Mouse (Mus musculus) stomach, embryonic 15.5 days (tissue): ENCODE results near the gene Mgst2. TPM values are rescaled to one million over a fixed set of nuclear protein-coding genes. Genes with fewer than 3 reads are reported as not detected.
A peak's percentile ranks its signal among the peaks of the same experiment; 100 is the strongest.

Source experiments
- ATAC-seq: fragments of 200-750 bp; cut with Nextera tagmentation; 2 replicates; pipeline ENCODE4 v1.8.0; 2017; ENCODE audit warnings: low read depth, moderate number of reproducible peaks, moderate TSS enrichment; ENCODE audit not compliant: insufficient read depth, low FRiP score
- H3K27ac ChIP-seq: fragments of 300-500 bp; sonication (generic); 2 replicates; pipeline ENCODE4 v1.5.1; 2015; ENCODE audit warnings: mild to moderate bottlenecking, inconsistent platforms
- H3K27me3 ChIP-seq: fragments of 300-500 bp; sonication (generic); replicated peaks from 2 replicates; pipeline ENCODE4 v1.6.1; 2015; ENCODE audit warnings: inconsistent platforms
- H3K36me3 ChIP-seq: fragments of 300-500 bp; sonication (generic); 2 replicates; pipeline ENCODE4 v1.6.1; 2015; ENCODE audit warnings: inconsistent platforms
- H3K4me1 ChIP-seq: fragments of 300-500 bp; sonication (generic); 2 replicates; pipeline ENCODE4 v1.6.1; 2015; ENCODE audit warnings: inconsistent platforms
- H3K4me2 ChIP-seq: fragments of 300-500 bp; sonication (generic); 2 replicates; pipeline ENCODE4 v1.6.1; 2015; ENCODE audit warnings: mild to moderate bottlenecking, inconsistent platforms
- H3K4me3 ChIP-seq: fragments of 300-500 bp; sonication (generic); replicated peaks from 2 replicates; pipeline ENCODE4 v1.5.1; 2015; ENCODE audit warnings: inconsistent platforms
- H3K9ac ChIP-seq: fragments of 300-500 bp; sonication (generic); 2 replicates; pipeline ENCODE4 v1.6.1; 2015; ENCODE audit warnings: inconsistent platforms
- H3K9me3 ChIP-seq: fragments of 300-500 bp; sonication (generic); 2 replicates; pipeline ENCODE4 v1.6.1; 2016; ENCODE audit warnings: inconsistent platforms
- WGBS: fragments of 180-500 bp; shearing (Covaris S2); methylation state at CpG from one replicate; pipeline ENCODE4 v1.1.7; 2015; 5-methylcytosine and 5-hydroxymethylcytosine counted together
- polyA plus RNA-seq: library from polyadenylated mRNA; unstranded; fragments of >200 nt; fragmentation: Nextera tagmentation; extraction: Ambion mirVana; gene quantifications from 2 replicates; pipeline ENCODE4 v1.2.1, GENCODE M21; 2015

Gene Mgst2
- polyA plus RNA-seq, 1 experiment from 2014 or later = 30.9 TPM

DNA sequence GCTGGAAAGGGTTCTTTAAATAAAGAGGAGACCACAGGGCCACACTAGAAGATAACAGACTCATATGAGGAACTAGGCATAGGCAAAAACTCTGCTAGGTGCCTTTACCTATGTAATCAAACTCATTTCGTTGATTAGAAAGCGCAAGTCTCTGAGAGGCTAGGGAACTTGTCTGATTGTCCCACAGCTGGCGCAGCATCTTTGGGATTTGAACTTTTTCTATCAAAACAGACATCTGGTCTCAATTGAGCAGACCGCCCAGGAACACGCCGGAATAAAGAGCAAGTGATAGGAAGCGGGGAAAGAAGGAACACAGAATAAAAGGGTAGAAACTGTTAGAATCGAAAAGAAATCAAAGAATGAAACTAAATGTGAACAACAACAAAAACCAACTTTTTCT lies 43.3 kb downstream of the Mgst2 start:
- Histone ChIP-seq H3K27ac (no peak overlapping the region), H3K9me3 (no peaks in the 10 kb centered on the region), H3K4me1 (peaks cover 22% of the 10 kb centered on the region), H3K36me3 (no peaks in the 10 kb centered on the region), H3K9ac (no peak overlapping the region), H3K27me3 (no peaks in the 10 kb centered on the region), H3K4me3 (no peak overlapping the region), H3K4me2 (no peak overlapping the region)
- WGBS = 89% methylated on average over 8 of the region's 8 CpGs
- no peak for ATAC-seq

DNA sequence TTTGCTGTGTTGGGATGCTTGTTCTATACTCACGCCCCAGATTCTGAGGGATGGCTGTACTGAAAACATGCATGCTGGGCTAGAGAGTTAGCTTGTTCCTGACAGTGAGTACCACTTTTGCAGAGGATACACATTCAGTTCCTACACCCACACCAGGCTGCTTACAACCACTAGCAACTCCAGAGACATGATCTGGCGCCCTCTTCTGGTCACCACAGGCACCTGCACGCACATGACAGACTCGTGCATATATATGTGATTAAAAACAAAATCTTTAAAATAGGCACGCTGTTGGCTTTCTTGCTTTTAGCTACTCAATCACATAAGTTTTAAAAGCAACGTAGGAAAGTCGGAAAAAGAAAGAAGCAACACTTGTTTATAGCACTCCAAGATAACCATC lies 45.1 kb downstream of the Mgst2 start:
- peaks cover 26% of the 10 kb centered on the region for H3K4me1 ChIP-seq
- no peaks in the 10 kb centered on the region for H3K9me3 ChIP-seq
- H3K27me3 ChIP-seq = no peaks in the 10 kb centered on the region
- H3K9ac ChIP-seq = no peak overlapping the region
- no peak overlapping the region for H3K27ac ChIP-seq
- 87% methylated on average over 7 of the region's 7 CpGs for WGBS
- no peak overlapping the region for H3K4me3 ChIP-seq
- ATAC-seq = no peak
- no peak overlapping the region for H3K4me2 ChIP-seq
- no peaks in the 10 kb centered on the region for H3K36me3 ChIP-seq

DNA sequence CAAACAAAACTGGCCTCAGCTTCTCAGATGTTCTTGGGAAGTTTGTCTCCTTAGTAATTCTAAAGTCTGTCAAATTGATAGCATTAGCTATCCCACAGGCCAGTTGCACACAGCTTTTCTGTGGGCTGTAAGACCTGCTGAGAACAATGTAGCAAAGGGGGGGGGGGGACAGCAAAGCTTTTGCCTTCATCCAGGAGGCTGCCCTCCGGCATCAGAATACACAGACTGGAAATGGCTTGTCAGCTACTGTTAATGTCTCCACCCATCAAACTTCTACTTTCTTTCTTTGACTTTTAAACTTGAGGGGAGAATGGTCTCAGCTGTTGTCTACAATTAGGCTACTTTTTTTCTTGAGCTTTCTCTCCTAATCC lies 48.2 kb downstream of the Mgst2 start:
- Histone ChIP-seq H3K9ac (no peak overlapping the region), H3K27me3 (no peaks in the 10 kb centered on the region), H3K4me3 (no peak overlapping the region), H3K4me2 (no peak overlapping the region; the same call in 1 of the 2 replicates), H3K9me3 (no peaks in the 10 kb centered on the region), H3K4me1 (peaks cover 9% of the 10 kb centered on the region; the same call in 1 of the 2 replicates), H3K36me3 (no peaks in the 10 kb centered on the region), H3K27ac (peak overlapping the region; percentile 92)
- 36% methylated on average over 1 of the region's 1 CpGs for WGBS
- ATAC-seq = no peak

DNA sequence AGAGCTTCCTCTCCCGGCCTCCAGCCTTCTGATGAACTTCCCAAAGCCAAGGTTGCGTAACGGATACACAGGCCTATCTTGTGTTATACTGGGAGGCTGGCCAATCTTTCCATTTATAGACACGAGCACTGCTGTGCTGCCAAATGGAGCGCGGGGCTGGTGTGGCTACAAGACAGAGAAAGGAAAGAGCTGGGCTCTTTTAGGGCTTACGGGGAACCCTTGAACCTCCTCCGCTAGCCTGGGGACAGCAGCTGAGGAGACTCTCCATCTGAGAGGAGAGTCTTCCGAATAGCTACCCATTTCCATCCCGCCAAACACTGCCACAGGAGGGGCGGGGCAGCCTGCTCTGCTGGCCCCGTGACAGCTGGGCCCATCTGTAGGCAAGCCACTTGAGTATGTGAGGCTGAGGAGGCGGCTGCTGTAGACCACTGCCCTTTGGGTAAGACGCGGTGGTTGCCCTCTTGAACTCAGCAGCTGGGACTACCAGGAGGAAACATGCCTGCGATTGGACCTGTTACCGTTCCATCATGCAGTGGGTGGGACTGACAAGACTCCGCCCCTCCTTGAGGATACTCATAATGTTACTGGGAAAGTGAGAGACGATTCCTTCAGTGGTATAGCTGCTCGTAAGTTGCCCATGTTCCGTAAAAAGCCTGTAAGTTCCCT lies 48.7 kb downstream of the Mgst2 start:
- peak; percentile 85 for ATAC-seq
- peak overlapping the region; percentile 92 for H3K27ac ChIP-seq
- H3K36me3 ChIP-seq = no peaks in the 10 kb centered on the region
- 37% methylated on average over 21 of the region's 21 CpGs for whole genome bisulfite sequencing
- H3K4me2 ChIP-seq = peak overlapping the region; percentile 53
- peaks cover 10% of the 10 kb centered on the region; the same call in 1 of the 2 replicates for H3K4me1 ChIP-seq
- no peaks in the 10 kb centered on the region for H3K9me3 ChIP-seq
- no peak overlapping the region for H3K9ac ChIP-seq
- peak overlapping the region; percentile 21 for H3K4me3 ChIP-seq
- no peaks in the 10 kb centered on the region for H3K27me3 ChIP-seq

DNA sequence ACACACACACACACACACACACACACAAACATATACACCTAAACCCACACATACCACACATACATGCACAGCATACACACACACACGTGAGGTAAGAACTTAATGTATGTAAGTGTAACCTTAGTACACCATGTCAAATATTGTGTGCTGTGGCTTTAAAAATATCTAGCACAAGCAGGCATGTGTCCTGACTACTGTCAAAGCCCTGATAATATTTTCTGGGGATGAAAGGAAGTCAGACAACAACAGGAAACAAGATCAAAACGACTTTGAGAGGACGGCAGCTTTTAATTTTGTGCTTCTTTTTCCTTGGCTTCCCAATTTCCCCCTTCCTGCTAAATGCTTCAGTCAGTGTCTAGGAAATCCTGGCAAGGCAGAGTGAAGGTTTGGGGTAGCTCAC lies 52.2 kb downstream of the Mgst2 start:
- Histone ChIP-seq H3K4me2 (no peak overlapping the region), H3K4me3 (no peak overlapping the region), H3K4me1 (peaks cover 10% of the 10 kb centered on the region; the same call in 1 of the 2 replicates), H3K9ac (no peak overlapping the region), H3K9me3 (no peaks in the 10 kb centered on the region), H3K36me3 (no peaks in the 10 kb centered on the region), H3K27me3 (no peaks in the 10 kb centered on the region), H3K27ac (no peak overlapping the region)
- 31% methylated on average over 3 of the region's 3 CpGs for WGBS
- ATAC-seq = no peak

DNA sequence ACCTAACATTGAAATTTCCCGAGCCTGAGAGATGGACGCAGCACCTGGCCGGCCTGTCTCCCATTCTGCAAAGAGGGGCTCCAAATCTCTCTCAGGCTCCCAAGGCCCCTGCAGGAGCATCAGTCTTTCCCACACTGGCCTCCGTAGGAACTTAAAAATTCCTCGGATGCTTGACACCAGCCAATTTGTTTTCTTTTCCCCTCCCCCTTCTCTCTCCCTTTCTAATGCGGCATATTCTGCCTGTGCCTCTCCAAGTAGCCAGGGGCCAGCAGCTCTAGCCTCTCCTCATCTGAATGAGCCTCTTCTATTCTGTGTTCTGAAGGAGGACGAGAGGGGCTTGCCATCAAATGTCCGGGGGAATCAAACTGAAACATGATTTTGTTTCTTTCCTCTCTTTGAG lies 53.1 kb downstream of the Mgst2 start:
- Histone ChIP-seq H3K4me2 (no peak overlapping the region), H3K9ac (no peak overlapping the region), H3K4me1 (0 out of 2 replicates have a peak, but pooled peaks cover 7% of the 10 kb centered on the region), H3K27ac (no peak overlapping the region), H3K4me3 (no peak overlapping the region), H3K27me3 (no peaks in the 10 kb centered on the region), H3K9me3 (no peaks in the 10 kb centered on the region), H3K36me3 (no peaks in the 10 kb centered on the region)
- WGBS = 26% methylated on average over 8 of the region's 8 CpGs
- no peak for ATAC-seq

DNA sequence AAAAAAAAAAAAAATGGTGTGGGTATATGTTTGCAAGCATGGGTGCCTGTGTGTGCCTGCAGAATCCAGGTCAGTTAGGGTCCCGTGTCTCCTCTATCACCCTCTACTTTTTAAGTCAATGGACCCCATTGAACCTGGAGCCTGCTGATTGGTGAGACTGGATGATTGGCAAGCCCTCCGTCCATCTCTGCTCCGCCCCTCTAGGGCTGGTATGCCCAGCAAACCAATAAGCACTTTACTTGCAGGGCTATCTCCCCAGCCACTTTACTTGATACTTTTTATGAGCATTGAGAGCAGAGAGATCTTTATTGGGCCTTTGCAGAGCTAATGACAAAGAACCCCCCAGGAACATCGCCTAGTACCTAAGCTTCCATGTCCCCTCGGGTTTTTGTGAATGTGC lies 54.3 kb downstream of the Mgst2 start:
- no peak for ATAC-seq
- Histone ChIP-seq H3K27ac (no peak overlapping the region), H3K4me1 (0 out of 2 replicates have a peak, but pooled peaks cover 3% of the 10 kb centered on the region), H3K36me3 (no peaks in the 10 kb centered on the region), H3K4me3 (no peak overlapping the region), H3K9ac (no peak overlapping the region), H3K9me3 (no peaks in the 10 kb centered on the region), H3K27me3 (no peaks in the 10 kb centered on the region), H3K4me2 (no peak overlapping the region)
- 80% methylated on average over 5 of the region's 5 CpGs for WGBS

DNA sequence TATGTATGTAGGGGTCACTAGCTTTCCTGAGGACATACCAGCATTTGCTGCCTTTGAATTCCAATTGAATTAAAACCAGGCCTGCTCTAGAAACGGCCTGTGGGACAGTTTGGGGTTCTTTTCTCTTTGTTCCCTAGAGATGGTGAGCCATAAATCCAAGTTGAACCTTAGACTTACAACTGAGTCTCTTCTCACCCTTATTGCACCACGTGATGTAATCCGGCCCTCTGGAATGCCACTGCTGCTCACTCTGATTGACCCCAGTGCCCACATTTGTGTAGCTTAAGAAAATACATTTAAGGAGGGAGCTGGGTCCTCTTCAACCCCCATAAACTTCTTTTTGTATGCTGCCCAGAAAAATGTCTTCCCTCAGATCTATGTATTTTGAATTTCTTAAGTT lies 57.3 kb downstream of the Mgst2 start:
- Histone ChIP-seq H3K27ac (no peak overlapping the region), H3K4me2 (no peak overlapping the region)

DNA sequence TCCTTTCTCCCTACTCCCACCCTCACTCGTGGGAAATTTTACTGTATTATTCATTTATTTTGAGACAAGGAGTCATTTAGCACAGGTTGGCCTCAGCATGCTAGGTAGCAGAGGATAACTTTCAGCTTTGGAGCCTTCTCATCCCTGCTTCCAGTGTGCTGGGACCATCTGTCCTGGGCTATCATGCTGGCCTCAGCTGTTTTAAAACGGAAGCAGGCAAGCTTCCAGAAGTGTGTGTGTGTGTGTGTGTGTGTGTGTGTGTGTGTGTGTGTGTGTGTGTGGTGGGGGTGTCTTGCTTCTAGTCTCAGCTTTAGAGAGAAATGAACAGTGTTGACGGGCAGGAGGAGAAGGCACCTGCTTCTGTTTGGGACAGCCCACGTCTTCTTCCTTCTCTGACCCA lies 57.7 kb downstream of the Mgst2 start:
- Histone ChIP-seq H3K9ac (no peak overlapping the region), H3K9me3 (no peaks in the 10 kb centered on the region), H3K27ac (no peak overlapping the region), H3K36me3 (no peaks in the 10 kb centered on the region), H3K27me3 (no peaks in the 10 kb centered on the region), H3K4me1 (0 out of 2 replicates have a peak, but pooled peaks cover 3% of the 10 kb centered on the region), H3K4me2 (no peak overlapping the region), H3K4me3 (no peak overlapping the region)
- no peak for ATAC-seq
- WGBS = 59% methylated on average over 4 of the region's 4 CpGs

More for the DNA sequence above, 57.3 kb downstream of the Mgst2 start:
- Histone ChIP-seq H3K4me3 (no peak overlapping the region), H3K27me3 (no peaks in the 10 kb centered on the region), H3K4me1 (0 out of 2 replicates have a peak, but pooled peaks cover 3% of the 10 kb centered on the region), H3K36me3 (no peaks in the 10 kb centered on the region), H3K9ac (no peak overlapping the region), H3K9me3 (no peaks in the 10 kb centered on the region)
- 58% methylated on average over 3 of the region's 3 CpGs for WGBS
- no peak for ATAC-seq

DNA sequence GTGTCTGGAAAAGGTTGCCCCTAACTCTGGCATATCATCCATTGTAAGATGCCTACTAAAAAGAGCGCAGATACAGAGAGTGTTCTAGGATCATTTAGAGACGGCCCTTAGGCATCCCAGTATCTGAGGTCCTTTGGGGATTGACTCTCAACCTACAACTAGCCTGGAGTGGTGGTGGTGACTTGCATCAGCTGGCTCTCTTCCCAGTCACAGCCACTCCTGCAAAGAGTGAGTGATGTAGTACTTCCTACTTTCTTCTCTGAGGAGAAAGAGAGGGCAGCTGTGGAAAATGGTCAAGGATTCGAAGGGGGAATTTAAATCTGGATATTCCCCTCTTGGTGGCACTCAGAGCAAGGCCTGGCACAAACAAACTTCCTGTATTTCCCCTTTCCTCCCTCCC lies 59.2 kb downstream of the Mgst2 start:
- Histone ChIP-seq H3K27me3 (no peaks in the 10 kb centered on the region), H3K9me3 (no peaks in the 10 kb centered on the region), H3K4me3 (no peak overlapping the region), H3K27ac (no peak overlapping the region), H3K36me3 (no peaks in the 10 kb centered on the region), H3K4me2 (no peak overlapping the region), H3K4me1 (0 out of 2 replicates have a peak, but pooled peaks cover 2% of the 10 kb centered on the region), H3K9ac (no peak overlapping the region)
- WGBS = 70% methylated on average over 3 of the region's 3 CpGs
- ATAC-seq = no peak

DNA sequence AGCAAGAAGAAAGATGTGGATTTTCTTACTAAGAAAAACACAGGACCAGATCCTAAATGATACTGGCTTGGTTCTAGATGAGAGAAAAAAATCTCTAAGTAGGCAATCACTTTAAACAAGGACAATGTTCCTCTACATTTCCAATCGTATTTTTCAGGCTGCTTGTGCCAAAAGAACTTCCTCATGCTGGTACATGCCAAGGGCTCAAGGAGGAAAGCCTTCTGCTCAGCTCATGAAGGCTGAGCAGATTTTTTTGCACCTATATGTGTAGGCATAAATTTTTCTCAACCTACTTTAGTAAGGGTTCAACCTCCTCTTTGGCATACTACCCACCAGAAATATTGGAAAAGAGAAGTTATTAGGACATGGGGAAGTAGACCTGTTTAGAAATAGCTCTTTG lies 59.8 kb downstream of the Mgst2 start:
- Histone ChIP-seq H3K4me1 (0 out of 2 replicates have a peak, but pooled peaks cover 2% of the 10 kb centered on the region), H3K4me2 (no peak overlapping the region), H3K36me3 (no peaks in the 10 kb centered on the region), H3K9me3 (no peaks in the 10 kb centered on the region), H3K27me3 (no peaks in the 10 kb centered on the region), H3K27ac (no peak overlapping the region), H3K4me3 (no peak overlapping the region), H3K9ac (no peak overlapping the region)
- 44% methylated on average over 1 of the region's 1 CpGs for WGBS
- no peak for ATAC-seq

DNA sequence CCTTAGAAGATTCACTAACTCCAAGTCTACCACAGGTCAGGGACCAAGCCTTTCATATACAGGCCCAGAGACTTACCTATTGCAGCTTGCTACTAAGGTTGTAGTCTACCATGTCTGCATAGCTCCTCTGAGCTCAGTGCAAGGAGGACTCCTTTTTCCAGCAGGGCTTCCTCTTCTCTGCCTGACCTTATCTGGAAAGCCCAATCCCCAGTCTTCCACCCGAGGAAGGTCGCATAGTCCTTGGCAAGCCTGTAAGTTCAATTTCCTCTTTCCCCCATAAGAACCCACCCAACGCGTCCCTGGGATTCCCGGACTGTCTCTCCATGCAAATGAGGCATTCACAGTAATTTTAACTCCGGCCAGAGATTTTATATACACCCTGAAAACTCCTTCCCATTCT lies 66.1 kb downstream of the Mgst2 start:
- 87% methylated on average over 6 of the region's 6 CpGs for WGBS
- Histone ChIP-seq H3K9me3 (no peaks in the 10 kb centered on the region), H3K9ac (no peak overlapping the region), H3K4me1 (peaks cover 14% of the 10 kb centered on the region), H3K36me3 (no peaks in the 10 kb centered on the region), H3K27me3 (no peaks in the 10 kb centered on the region), H3K4me2 (no peak overlapping the region), H3K27ac (no peak overlapping the region), H3K4me3 (no peak overlapping the region)
- ATAC-seq = no peak

DNA sequence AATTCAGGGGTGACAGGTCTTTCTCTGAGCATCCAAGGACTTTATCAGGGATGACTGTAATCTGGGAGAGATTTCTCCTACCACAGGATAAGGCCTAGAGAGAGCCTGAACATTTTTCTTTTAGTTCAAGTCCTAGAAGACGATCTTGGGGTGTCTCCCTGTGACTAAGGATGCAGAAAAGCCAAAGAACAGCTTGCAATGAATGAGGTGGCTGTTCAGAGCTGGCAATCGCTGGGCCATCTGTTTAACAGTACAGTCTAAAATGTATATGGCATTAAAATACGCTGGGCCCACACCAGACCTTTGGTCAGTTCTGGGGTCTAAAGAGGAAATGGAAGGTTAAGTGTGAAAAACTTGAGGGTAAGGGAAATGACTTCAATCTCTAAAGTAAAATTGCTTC lies 67.3 kb downstream of the Mgst2 start:
- H3K4me1 ChIP-seq = peaks cover 14% of the 10 kb centered on the region

More for the DNA sequence above, 67.3 kb downstream of the Mgst2 start:
- WGBS = 68% methylated on average over 3 of the region's 3 CpGs
- no peaks in the 10 kb centered on the region for H3K36me3 ChIP-seq
- H3K9ac ChIP-seq = no peak overlapping the region
- H3K27ac ChIP-seq = no peak overlapping the region
- no peaks in the 10 kb centered on the region for H3K27me3 ChIP-seq
- no peak overlapping the region for H3K4me2 ChIP-seq
- no peak overlapping the region for H3K4me3 ChIP-seq
- H3K9me3 ChIP-seq = no peaks in the 10 kb centered on the region
- ATAC-seq = no peak
